Mouse (Mus musculus) ES-Bruce4 (cell line): ENCODE results near the gene Snx33.

ENCODE experiments used
- CTCF ChIP-seq: IDR thresholded peaks from one replicate; pipeline ENCODE4 v1.8.1; 2011; ENCODE audit warnings: low read depth, low read length
- EP300 ChIP-seq: IDR thresholded peaks from 2 replicates; pipeline ENCODE4 v1.6.1; 2011; ENCODE audit warnings: low read depth, low read length; ENCODE audit not compliant: insufficient read depth
- POLR2A ChIP-seq: IDR thresholded peaks from one replicate; pipeline ENCODE4 v1.8.1; 2011; ENCODE audit warnings: low read length; ENCODE audit not compliant: insufficient read depth

- TF ChIP-seq CTCF (no peak), EP300 (no peak), POLR2A (no peak)
Measured at GRCm38 (mm10) chr9:56911017-56911416, 17.2 kb downstream of the Snx33 start.
